Mouse (Mus musculus): ENCODE results near the gene Acbd6.

- TF ChIP-seq EP300 (IDR thresholded peaks at IDR 0.05; ENCODE audit: low read depth): no peak
- no peak for TF ChIP-seq CTCF (IDR thresholded peaks at IDR 0.05; ENCODE audit: low read depth)
Observed at GRCm38 (mm10) chr1:155722185-155722584, 164.3 kb downstream of the Acbd6 start.

Data from liver, postnatal 0 days (tissue).